Mouse (Mus musculus) kidney, embryonic 14.5 days (tissue): Measurements from ENCODE around the gene Heatr3. TPM values are rescaled to one million over a fixed set of nuclear protein-coding genes. Genes with fewer than 3 reads are reported as not detected.
"Not testable (repeated sequence)": the region's sequence is repeated elsewhere in the genome, so short reads cannot be mapped to it uniquely, and the experiment has no call there.

Experiments used
- ATAC-seq: fragments of 200-750 bp; cut with Nextera tagmentation; 2 replicates; pipeline ENCODE4 v1.8.0; 2017; ENCODE audit warnings: moderate number of reproducible peaks, mild to moderate bottlenecking, moderate TSS enrichment, moderate library complexity; ENCODE audit not compliant: low FRiP score, low TSS enrichment
- H3K27ac ChIP-seq: fragments of 300-500 bp; sonication (generic); 2 replicates; pipeline ENCODE4 v1.5.1; 2014; ENCODE audit warnings: low read depth, mild to moderate bottlenecking, low read length, moderate library complexity, mixed read lengths
- H3K27me3 ChIP-seq: fragments of 300-500 bp; sonication (generic); 2 replicates; pipeline ENCODE4 v1.6.1; 2014; ENCODE audit warnings: mild to moderate bottlenecking, low read length; ENCODE audit not compliant: control insufficient read depth, insufficient read depth
- H3K36me3 ChIP-seq: fragments of 300-500 bp; sonication (generic); 2 replicates; pipeline ENCODE4 v1.6.1; 2014; ENCODE audit warnings: low read length, mixed read lengths; ENCODE audit not compliant: control insufficient read depth, insufficient read depth
- H3K4me1 ChIP-seq: fragments of 300-500 bp; sonication (generic); 2 replicates; pipeline ENCODE4 v1.6.1; 2014; ENCODE audit warnings: low read length, mixed read lengths; ENCODE audit not compliant: control insufficient read depth, insufficient read depth
- H3K4me2 ChIP-seq: fragments of 300-500 bp; sonication (generic); replicated peaks from 2 replicates; pipeline ENCODE4 v1.6.1; 2014; ENCODE audit warnings: low read depth, mild to moderate bottlenecking, low read length
- H3K4me3 ChIP-seq: fragments of 300-500 bp; sonication (generic); 2 replicates; pipeline ENCODE4 v1.5.1; 2014; ENCODE audit warnings: mild to moderate bottlenecking, low read length
- H3K9ac ChIP-seq: fragments of 300-500 bp; sonication (generic); 2 replicates; pipeline ENCODE4 v1.6.1; 2014; ENCODE audit warnings: low read depth, mild to moderate bottlenecking, low read length, moderate library complexity
- H3K9me3 ChIP-seq: fragments of 300-500 bp; sonication (generic); 2 replicates; pipeline ENCODE4 v1.6.1; 2016; ENCODE audit warnings: low read length; ENCODE audit not compliant: control insufficient read depth
- WGBS: fragments of 180-500 bp; shearing (Covaris S2); extraction: QIAGEN DNeasy Blood & Tissue Kit; methylation state at CpG from one replicate; pipeline ENCODE4 v1.1.7; 2014; 5-methylcytosine and 5-hydroxymethylcytosine counted together
- polyA plus RNA-seq: library from polyadenylated mRNA; unstranded; fragments of >200 nt; fragmentation: Nextera tagmentation; extraction: Ambion mirVana; gene quantifications from 2 replicates; pipeline ENCODE4 v1.2.1, GENCODE M21; 2014

Gene Heatr3
- polyA plus RNA-seq, 1 experiment from 2014 or later: 64.9 TPM

GRCm38 (mm10) chr8:88199700-88200601 lies 62.3 kb downstream of the Heatr3 start:
- H3K4me3 ChIP-seq: peak overlapping the region; percentile 86
- ATAC-seq: peak; percentile 60
- peaks cover 28% of the 10 kb centered on the region for H3K4me1 ChIP-seq
- peak overlapping the region; percentile 67; the same call in 1 of the 2 replicates for H3K27ac ChIP-seq
- H3K27me3 ChIP-seq: no peaks in the 10 kb centered on the region
- H3K36me3 ChIP-seq: 0 out of 2 replicates have a peak, but pooled peaks cover 2% of the 10 kb centered on the region
- H3K9ac ChIP-seq: peak overlapping the region; percentile 86
- under 1% methylated on average over 96 of the region's 117 CpGs for WGBS
- peak overlapping the region; percentile 74 for H3K4me2 ChIP-seq
- H3K9me3 ChIP-seq: no peaks in the 10 kb centered on the region

- no peaks in the 10 kb centered on the region for H3K27me3 ChIP-seq
- H3K4me1 ChIP-seq: peaks cover 28% of the 10 kb centered on the region
- H3K4me3 ChIP-seq: peak overlapping the region; percentile 86
- H3K9me3 ChIP-seq: no peaks in the 10 kb centered on the region
- WGBS: 16% methylated on average over 10 of the region's 10 CpGs
- ATAC-seq: no peak
- peak overlapping the region; percentile 74 for H3K4me2 ChIP-seq
- H3K9ac ChIP-seq: peak overlapping the region; percentile 86
- no peak overlapping the region for H3K27ac ChIP-seq
- peaks cover 4% of the 10 kb centered on the region; the same call in 1 of the 2 replicates for H3K36me3 ChIP-seq
These were observed 63.3 kb downstream of the Heatr3 start for GRCm38 (mm10) chr8:88200724-88201495.

- Histone ChIP-seq H3K9ac (no peak overlapping the region), H3K4me1 (peaks cover 28% of the 10 kb centered on the region), H3K4me3 (no peak overlapping the region), H3K9me3 (no peaks in the 10 kb centered on the region), H3K27me3 (no peaks in the 10 kb centered on the region), H3K36me3 (peaks cover 6% of the 10 kb centered on the region; the same call in 1 of the 2 replicates), H3K27ac (no peak overlapping the region), H3K4me2 (peak overlapping the region; percentile 74)
- no peak for ATAC-seq
- WGBS: 40% methylated on average over 3 of the region's 3 CpGs
These were observed 64.0 kb downstream of the Heatr3 start for GRCm38 (mm10) chr8:88201641-88202040.

GRCm38 (mm10) chr8:88206016-88206415 lies 68.4 kb downstream of the Heatr3 start:
- 85% methylated on average over 9 of the region's 9 CpGs for WGBS

GRCm38 (mm10) chr8:88207121-88207821 lies 69.6 kb downstream of the Heatr3 start:
- H3K27me3 ChIP-seq: no peaks in the 10 kb centered on the region
- ATAC-seq: no peak
- no peak overlapping the region for H3K9ac ChIP-seq
- peaks cover 10% of the 10 kb centered on the region; the same call in 1 of the 2 replicates for H3K4me1 ChIP-seq
- 93% methylated on average over 7 of the region's 7 CpGs for WGBS
- no peaks in the 10 kb centered on the region for H3K9me3 ChIP-seq
- H3K4me2 ChIP-seq: no peak overlapping the region
- no peak overlapping the region for H3K27ac ChIP-seq
- H3K36me3 ChIP-seq: peaks cover 10% of the 10 kb centered on the region; the same call in 1 of the 2 replicates
- H3K4me3 ChIP-seq: no peak overlapping the region

More at GRCm38 (mm10) chr8:88206016-88206415, 68.4 kb downstream of the Heatr3 start:
- no peak overlapping the region for H3K27ac ChIP-seq
- peaks cover 21% of the 10 kb centered on the region for H3K4me1 ChIP-seq
- H3K9me3 ChIP-seq: no peaks in the 10 kb centered on the region
- no peak for ATAC-seq
- H3K27me3 ChIP-seq: no peaks in the 10 kb centered on the region
- no peak overlapping the region for H3K4me3 ChIP-seq
- H3K9ac ChIP-seq: no peak overlapping the region
- peaks cover 10% of the 10 kb centered on the region; the same call in 1 of the 2 replicates for H3K36me3 ChIP-seq
- H3K4me2 ChIP-seq: no peak overlapping the region

- ATAC-seq, H3K4me1 ChIP-seq, H3K27me3 ChIP-seq, H3K9me3 ChIP-seq, H3K4me2 ChIP-seq, H3K9ac ChIP-seq, H3K27ac ChIP-seq, H3K36me3 ChIP-seq, H3K4me3 ChIP-seq: not testable (repeated sequence)
- 73% methylated on average over 5 of the region's 6 CpGs for WGBS
These were observed 72.5 kb downstream of the Heatr3 start for GRCm38 (mm10) chr8:88209930-88210827.

GRCm38 (mm10) chr8:88221353-88221752 lies 83.7 kb downstream of the Heatr3 start:
- Histone ChIP-seq H3K9ac (no peak overlapping the region), H3K4me1 (peaks cover 4% of the 10 kb centered on the region; the same call in 1 of the 2 replicates), H3K4me2 (no peak overlapping the region), H3K9me3 (no peaks in the 10 kb centered on the region), H3K36me3 (no peaks in the 10 kb centered on the region; the same call in 1 of the 2 replicates), H3K27me3 (no peaks in the 10 kb centered on the region), H3K4me3 (no peak overlapping the region), H3K27ac (no peak overlapping the region)
- ATAC-seq: no peak
- WGBS: 45% methylated on average over 4 of the region's 4 CpGs
